Mouse (Mus musculus): ENCODE measurements at regions not wholly inside any gene's neighbourhood (a gene's known extent, or its start where the extent isn't known, plus 50 kb on each side); places are given as distances from the start of the nearest gene placed in this dataset.
"Not testable (repeated sequence)": the region's sequence is repeated elsewhere in the genome, so short reads cannot be mapped to it uniquely, and the experiment has no call there.

DNA sequence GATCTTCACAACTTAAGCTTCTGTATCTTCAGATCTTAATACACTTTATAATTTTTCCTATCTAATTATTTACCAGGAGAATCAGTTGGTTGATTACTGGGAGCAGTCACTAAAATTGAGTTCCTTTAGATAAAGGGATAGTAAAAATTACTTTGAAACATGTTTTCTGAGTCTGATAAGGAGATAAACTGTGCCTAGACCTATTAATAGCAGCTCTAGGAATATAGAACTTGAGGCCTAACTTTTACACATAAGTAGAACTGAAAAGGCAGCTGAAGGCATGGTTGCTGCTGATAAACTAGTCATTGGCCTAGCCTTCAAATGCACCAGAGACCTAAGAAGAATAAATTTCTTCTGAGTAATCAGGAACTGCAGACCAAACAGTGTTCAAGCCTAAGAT, 260.5 kb downstream of the Aasdhppt start:
- Histone ChIP-seq H3K4me3 (ENCODE audit: low read depth, low read length) (no peak overlapping the region), H3K9me3 (ENCODE audit: control insufficient read depth, low read length) (no peaks in the 10 kb centered on the region), H3K27ac (ENCODE audit: low read depth, low read length) (no peak overlapping the region), H3K9ac (ENCODE audit: low read length) (no peak overlapping the region), H3K4me1 (replicated peaks; ENCODE audit: control insufficient read depth, insufficient read depth, low read length) (no peaks in the 10 kb centered on the region), H3K4me2 (ENCODE audit: low read depth, low read length, severe bottlenecking) (no peak overlapping the region), H3K27me3 (ENCODE audit: control insufficient read depth, insufficient read depth, low read length) (no peaks in the 10 kb centered on the region), H3K36me3 (ENCODE audit: control insufficient read depth, insufficient read depth, low read length) (no peaks in the 10 kb centered on the region)
- DNase-seq (ENCODE audit: low spot score) = no peak
- no peak for ATAC-seq (replicated peaks; ENCODE audit: low FRiP score)

DNA sequence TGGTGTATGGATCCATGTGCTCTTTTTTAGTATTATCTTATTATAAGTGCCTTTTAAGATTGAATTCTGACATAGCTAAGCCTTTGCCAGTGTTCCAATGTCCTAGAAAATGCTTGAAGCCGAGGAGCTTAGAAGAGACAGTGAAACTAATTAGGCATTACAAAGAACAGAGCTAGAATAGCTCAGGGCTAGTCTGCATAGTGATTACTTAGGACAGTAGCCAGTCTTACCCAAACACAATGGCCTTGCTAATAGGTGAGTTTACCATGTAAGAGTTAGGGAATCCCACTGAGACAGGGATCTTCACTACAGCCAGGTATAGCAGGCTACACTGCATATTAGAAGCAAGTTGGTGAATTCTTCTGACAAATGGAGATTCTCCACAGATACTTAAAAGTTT, 261.6 kb downstream of the Aasdhppt start:
- not testable (repeated sequence) for H3K4me3 ChIP-seq (ENCODE audit: low read depth, low read length); H3K4me1 ChIP-seq (replicated peaks; ENCODE audit: control insufficient read depth, insufficient read depth, low read length); H3K36me3 ChIP-seq (ENCODE audit: control insufficient read depth, insufficient read depth, low read length); H3K9ac ChIP-seq (ENCODE audit: low read length); H3K27me3 ChIP-seq (ENCODE audit: control insufficient read depth, insufficient read depth, low read length); H3K4me2 ChIP-seq (ENCODE audit: low read depth, low read length, severe bottlenecking); ATAC-seq (replicated peaks; ENCODE audit: low FRiP score); H3K27ac ChIP-seq (ENCODE audit: low read depth, low read length); H3K9me3 ChIP-seq (ENCODE audit: control insufficient read depth, low read length); DNase-seq (ENCODE audit: low spot score)
- 12% methylated on average over 1 of the region's 1 CpGs for WGBS

DNA sequence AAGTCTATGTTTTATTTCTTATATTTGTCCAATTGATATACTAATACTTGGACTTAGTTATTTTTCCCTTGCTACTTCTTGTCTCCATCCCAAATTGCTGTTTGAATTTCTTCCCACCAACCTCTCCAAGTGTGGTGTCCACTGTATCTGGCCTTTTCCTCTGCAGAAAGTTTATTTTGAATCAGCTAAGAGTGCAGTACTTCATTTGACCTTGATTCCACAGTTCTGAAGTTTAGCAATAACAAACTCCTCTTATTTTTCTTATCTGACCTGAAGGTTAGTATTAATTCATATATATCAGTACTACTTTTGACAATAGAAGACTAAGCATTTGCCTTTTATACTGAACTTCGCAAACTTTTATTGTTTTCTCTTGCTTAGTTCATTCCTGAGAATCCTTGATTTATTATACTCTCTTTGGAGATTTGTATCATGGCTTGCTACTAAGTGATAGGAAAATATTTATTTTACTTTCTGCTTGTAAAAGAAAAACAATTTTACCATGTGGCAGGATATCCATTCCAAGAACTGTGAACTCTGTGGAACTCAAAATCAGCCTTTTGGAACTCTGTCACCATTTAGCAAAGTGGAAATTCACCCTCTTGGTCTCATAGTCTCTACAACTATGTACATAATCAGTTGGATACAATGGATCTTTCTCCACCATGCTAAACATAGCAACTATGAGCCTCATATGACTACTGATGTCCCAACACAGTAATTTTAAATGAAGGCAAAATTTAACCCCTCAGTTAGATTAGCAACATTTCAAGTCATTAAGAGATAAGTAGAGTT, 268.2 kb downstream of the Aasdhppt start:
- ATAC-seq (replicated peaks; ENCODE audit: low FRiP score) (no peak), DNase-seq (ENCODE audit: low spot score) (no peak)
- no peak overlapping the region for H3K4me2 ChIP-seq (ENCODE audit: low read depth, low read length, severe bottlenecking)
- no peak overlapping the region for H3K4me3 ChIP-seq (ENCODE audit: low read depth, low read length)
- no peaks in the 10 kb centered on the region for H3K4me1 ChIP-seq (replicated peaks; ENCODE audit: control insufficient read depth, insufficient read depth, low read length)
- no peak overlapping the region for H3K27ac ChIP-seq (ENCODE audit: low read depth, low read length)
- no peaks in the 10 kb centered on the region for H3K27me3 ChIP-seq (ENCODE audit: control insufficient read depth, insufficient read depth, low read length)
- no peaks in the 10 kb centered on the region for H3K36me3 ChIP-seq (ENCODE audit: control insufficient read depth, insufficient read depth, low read length)
- WGBS = 83% methylated on average over 1 of the region's 1 CpGs
- H3K9me3 ChIP-seq (ENCODE audit: control insufficient read depth, low read length) = no peaks in the 10 kb centered on the region
- H3K9ac ChIP-seq (ENCODE audit: low read length) = no peak overlapping the region

DNA sequence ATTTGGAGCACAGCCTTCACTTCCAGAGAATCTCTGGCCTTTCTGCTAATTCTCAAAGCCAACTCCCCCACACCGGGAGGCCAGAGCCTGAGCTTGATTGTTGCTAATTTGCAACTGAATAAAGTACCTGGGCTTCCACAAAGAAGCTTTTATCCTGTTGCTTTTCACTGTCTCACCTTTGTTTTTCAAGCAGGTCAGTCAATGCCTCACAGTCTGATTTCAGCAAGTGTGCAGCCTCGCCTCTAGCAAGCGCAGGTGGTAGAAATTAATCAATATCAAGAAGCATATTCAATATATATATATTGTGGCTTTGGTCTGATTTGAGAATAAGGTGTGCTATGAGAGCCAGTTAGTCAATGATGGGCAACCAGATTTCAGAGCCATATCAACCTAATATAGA, 282.1 kb downstream of the Aasdhppt start:
- not testable (repeated sequence) for H3K4me3 ChIP-seq (ENCODE audit: low read depth, low read length); H3K36me3 ChIP-seq (ENCODE audit: control insufficient read depth, insufficient read depth, low read length); H3K4me2 ChIP-seq (ENCODE audit: low read depth, low read length, severe bottlenecking); DNase-seq (ENCODE audit: low spot score); H3K9me3 ChIP-seq (ENCODE audit: control insufficient read depth, low read length); H3K27ac ChIP-seq (ENCODE audit: low read depth, low read length); ATAC-seq (replicated peaks; ENCODE audit: low FRiP score); H3K9ac ChIP-seq (ENCODE audit: low read length); H3K27me3 ChIP-seq (ENCODE audit: control insufficient read depth, insufficient read depth, low read length); H3K4me1 ChIP-seq (replicated peaks; ENCODE audit: control insufficient read depth, insufficient read depth, low read length)
- WGBS = 85% methylated on average over 3 of the region's 3 CpGs

DNA sequence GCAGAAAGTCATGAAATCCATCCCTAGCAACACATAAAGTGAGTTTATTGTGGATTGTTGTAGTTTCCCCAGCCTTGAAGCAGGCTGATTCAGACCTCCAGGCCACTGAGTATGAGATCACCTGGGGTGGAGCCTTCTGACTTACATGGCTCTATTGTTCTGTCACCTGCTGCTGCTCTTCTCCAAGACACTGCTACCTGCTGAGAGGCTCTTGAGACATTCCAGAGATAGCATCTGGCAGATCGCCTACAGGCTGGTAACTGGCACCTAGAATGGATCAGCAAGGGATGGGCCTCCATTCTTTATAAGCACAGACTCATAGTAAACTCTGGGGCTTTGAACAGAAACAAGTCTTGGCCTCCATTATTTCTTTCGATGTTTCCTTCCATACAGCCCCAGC, 289.2 kb downstream of the Aasdhppt start:
- Histone ChIP-seq H3K27me3 (ENCODE audit: control insufficient read depth, insufficient read depth, low read length) (no peaks in the 10 kb centered on the region), H3K4me1 (replicated peaks; ENCODE audit: control insufficient read depth, insufficient read depth, low read length) (no peaks in the 10 kb centered on the region), H3K9me3 (ENCODE audit: control insufficient read depth, low read length) (no peaks in the 10 kb centered on the region), H3K36me3 (ENCODE audit: control insufficient read depth, insufficient read depth, low read length) (no peaks in the 10 kb centered on the region), H3K4me2 (ENCODE audit: low read depth, low read length, severe bottlenecking) (no peak overlapping the region), H3K4me3 (ENCODE audit: low read depth, low read length) (no peak overlapping the region), H3K27ac (ENCODE audit: low read depth, low read length) (no peak overlapping the region), H3K9ac (ENCODE audit: low read length) (no peak overlapping the region)
- DNase-seq (ENCODE audit: low spot score) (no peak), ATAC-seq (replicated peaks; ENCODE audit: low FRiP score) (no peak)
- 74% methylated on average over 2 of the region's 2 CpGs for WGBS

DNA sequence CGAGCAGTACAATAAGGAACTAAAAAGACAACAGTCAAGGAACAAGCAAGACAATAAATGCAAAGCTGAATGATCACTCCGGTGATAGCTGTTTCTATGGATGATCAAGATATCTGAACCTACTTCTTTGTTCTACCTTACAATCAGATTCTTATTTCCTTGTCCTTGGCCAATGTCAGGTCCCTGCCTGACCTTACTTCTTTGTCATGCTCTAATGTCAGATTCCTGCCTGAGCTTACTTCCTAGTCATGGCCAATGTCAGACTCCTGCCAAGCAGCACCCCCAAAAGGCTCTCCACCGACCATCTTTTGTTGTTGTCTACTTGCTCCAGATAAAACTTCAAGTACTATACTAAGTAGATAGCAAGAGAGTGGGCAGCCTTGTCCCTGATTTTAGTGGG, 312.6 kb downstream of the Aasdhppt start:
- Histone ChIP-seq H3K36me3 (ENCODE audit: control insufficient read depth, insufficient read depth, low read length) (no peaks in the 10 kb centered on the region), H3K4me1 (replicated peaks; ENCODE audit: control insufficient read depth, insufficient read depth, low read length) (no peaks in the 10 kb centered on the region), H3K27me3 (ENCODE audit: control insufficient read depth, insufficient read depth, low read length) (no peaks in the 10 kb centered on the region), H3K9me3 (ENCODE audit: control insufficient read depth, low read length) (no peaks in the 10 kb centered on the region), H3K27ac (ENCODE audit: low read depth, low read length) (no peak overlapping the region), H3K4me2 (ENCODE audit: low read depth, low read length, severe bottlenecking) (no peak overlapping the region), H3K9ac (ENCODE audit: low read length) (no peak overlapping the region), H3K4me3 (ENCODE audit: low read depth, low read length) (no peak overlapping the region)
- WGBS = 90% methylated on average over 3 of the region's 3 CpGs
- no peak for ATAC-seq (replicated peaks; ENCODE audit: low FRiP score)
- no peak for DNase-seq (ENCODE audit: low spot score)

DNA sequence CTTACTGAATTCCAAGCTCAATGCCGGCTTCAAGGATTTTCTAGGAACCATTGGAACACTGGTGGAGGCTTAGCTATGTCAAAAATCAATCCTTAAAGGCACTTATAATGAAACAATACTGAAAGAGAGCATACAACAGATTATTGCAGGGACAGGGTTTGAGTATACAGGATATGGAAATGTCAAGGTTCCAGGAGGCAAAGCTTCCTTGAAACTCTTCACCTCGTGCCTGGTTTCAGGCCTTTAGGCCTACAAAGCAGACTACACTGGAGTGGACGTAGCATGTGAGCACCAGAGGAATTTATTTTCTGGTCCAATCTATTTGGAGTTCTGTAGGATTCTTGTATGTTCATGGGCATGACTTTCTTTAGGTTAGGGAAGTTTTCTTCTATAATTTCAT, 320.9 kb downstream of the Aasdhppt start:
- H3K4me3 ChIP-seq (ENCODE audit: low read depth, low read length); DNase-seq (ENCODE audit: low spot score); H3K4me2 ChIP-seq (ENCODE audit: low read depth, low read length, severe bottlenecking); H3K4me1 ChIP-seq (replicated peaks; ENCODE audit: control insufficient read depth, insufficient read depth, low read length); ATAC-seq (replicated peaks; ENCODE audit: low FRiP score); H3K9me3 ChIP-seq (ENCODE audit: control insufficient read depth, low read length); H3K9ac ChIP-seq (ENCODE audit: low read length); H3K36me3 ChIP-seq (ENCODE audit: control insufficient read depth, insufficient read depth, low read length); H3K27ac ChIP-seq (ENCODE audit: low read depth, low read length); H3K27me3 ChIP-seq (ENCODE audit: control insufficient read depth, insufficient read depth, low read length): not testable (repeated sequence)
- 52% methylated on average over 3 of the region's 3 CpGs for WGBS

DNA sequence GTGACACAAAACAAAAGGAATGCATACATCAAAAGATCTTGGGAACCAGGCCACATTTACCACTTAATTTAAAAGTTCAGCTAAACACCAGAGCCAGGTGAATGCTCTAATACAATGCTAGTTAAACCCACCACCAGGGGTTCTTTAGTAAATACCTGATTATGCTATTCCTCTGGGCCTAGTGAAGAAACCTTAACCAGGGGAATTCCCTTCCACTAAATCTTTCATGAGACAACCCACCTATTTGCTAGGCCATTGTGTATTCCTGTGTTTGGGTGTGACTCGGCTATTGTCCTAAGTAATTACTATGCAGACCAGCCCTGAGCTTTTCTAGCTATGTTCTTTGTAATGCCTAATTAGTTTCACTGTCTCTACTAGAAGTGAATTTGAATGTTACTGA, 321.3 kb downstream of the Aasdhppt start:
- H3K27ac ChIP-seq (ENCODE audit: low read depth, low read length); DNase-seq (ENCODE audit: low spot score); ATAC-seq (replicated peaks; ENCODE audit: low FRiP score); H3K9me3 ChIP-seq (ENCODE audit: control insufficient read depth, low read length); H3K9ac ChIP-seq (ENCODE audit: low read length); H3K4me3 ChIP-seq (ENCODE audit: low read depth, low read length); H3K36me3 ChIP-seq (ENCODE audit: control insufficient read depth, insufficient read depth, low read length); H3K27me3 ChIP-seq (ENCODE audit: control insufficient read depth, insufficient read depth, low read length); H3K4me2 ChIP-seq (ENCODE audit: low read depth, low read length, severe bottlenecking); H3K4me1 ChIP-seq (replicated peaks; ENCODE audit: control insufficient read depth, insufficient read depth, low read length): not testable (repeated sequence)
- 70% methylated on average over 1 of the region's 1 CpGs for WGBS
